Mouse (Mus musculus) small intestine, adult 2 months (tissue): ENCODE data around the gene Ret.

Experiments used
- CTCF ChIP-seq: fragments of 200-500 bp; IDR thresholded peaks from 2 replicates; pipeline ENCODE4 v1.5.1; 2012; ENCODE audit warnings: low read depth, mild to moderate bottlenecking, control low read depth, inconsistent platforms, low read length, moderate library complexity, mixed read lengths; ENCODE audit not compliant: insufficient replicate concordance, insufficient read length; ENCODE audit errors: extremely low read depth
- POLR2A ChIP-seq: fragments of 200-500 bp; IDR thresholded peaks from 2 replicates; pipeline ENCODE4 v1.6.1; 2012; ENCODE audit warnings: low read depth, mild to moderate bottlenecking, control low read depth, inconsistent platforms, low read length, moderate library complexity

- TF ChIP-seq CTCF, result no peak
- no peak for TF ChIP-seq POLR2A
Observed at GRCm38 (mm10) chr6:118130022-118130421, 67.5 kb downstream of the Ret start.
